Mouse (Mus musculus): Measurements from ENCODE around the gene Ppp4r4.

DNA sequence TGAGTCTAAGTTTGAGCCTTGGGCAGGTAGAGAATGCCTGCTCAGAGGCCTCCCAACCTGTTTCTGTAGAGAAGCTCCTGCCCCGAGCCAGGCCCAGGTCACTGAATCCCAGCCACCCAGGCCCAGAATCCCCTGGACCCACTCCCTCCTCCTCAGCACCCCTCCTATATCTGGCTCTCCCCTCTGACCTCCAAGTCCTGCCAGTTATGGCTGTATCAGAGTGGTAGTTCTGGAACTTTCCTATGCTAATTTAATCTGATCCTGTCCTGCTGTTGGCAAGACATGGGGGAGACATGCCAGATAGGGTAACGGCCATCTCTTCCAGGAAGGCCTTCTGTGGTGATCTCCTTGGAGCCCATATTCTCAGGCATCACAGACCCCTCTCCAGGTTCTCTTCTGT lies 49.3 kb upstream of the Ppp4r4 start:
- TF ChIP-seq POLR2A (IDR thresholded peaks at IDR 0.05; ENCODE audit: extremely low read depth, insufficient read depth, low read length), result no peak
- TF ChIP-seq CTCF (IDR thresholded peaks at IDR 0.05; ENCODE audit: extremely low read depth, insufficient read depth, low read length), result no peak

Data from cortical plate, adult 2 months (tissue).